Mouse (Mus musculus) neural tube, embryonic 12.5 days (tissue): ENCODE measurements around the gene Bbs9. TPM values are rescaled to one million over a fixed set of nuclear protein-coding genes. Genes with fewer than 3 reads are reported as not detected.
"Not testable (repeated sequence)": the region's sequence is repeated elsewhere in the genome, so short reads cannot be mapped to it uniquely, and the experiment has no call there.

Experiments
- ATAC-seq: fragments of 200-750 bp; cut with Nextera tagmentation; 2 replicates; pipeline ENCODE4 v1.8.0; 2017; ENCODE audit warnings: low read depth, mild to moderate bottlenecking, moderate TSS enrichment, moderate library complexity; ENCODE audit not compliant: low FRiP score
- H3K27ac ChIP-seq: fragments of 300-500 bp; sonication (generic); 2 replicates; pipeline ENCODE4 v1.5.1; 2016
- H3K27me3 ChIP-seq: fragments of 300-500 bp; sonication (generic); replicated peaks from 2 replicates; pipeline ENCODE4 v1.6.1; 2016; ENCODE audit warnings: mild to moderate bottlenecking
- H3K36me3 ChIP-seq: fragments of 300-500 bp; sonication (generic); 2 replicates; pipeline ENCODE4 v1.6.1; 2016; ENCODE audit warnings: mild to moderate bottlenecking
- H3K4me1 ChIP-seq: fragments of 300-500 bp; sonication (generic); 2 replicates; pipeline ENCODE4 v1.6.1; 2016
- H3K4me2 ChIP-seq: fragments of 300-500 bp; sonication (generic); replicated peaks from 2 replicates; pipeline ENCODE4 v1.6.1; 2016; ENCODE audit warnings: mild to moderate bottlenecking
- H3K4me3 ChIP-seq: fragments of 300-500 bp; sonication (generic); 2 replicates; pipeline ENCODE4 v1.5.1; 2016
- H3K9ac ChIP-seq: fragments of 300-500 bp; sonication (generic); 2 replicates; pipeline ENCODE4 v1.6.1; 2016; ENCODE audit warnings: mild to moderate bottlenecking
- H3K9me3 ChIP-seq: fragments of 300-500 bp; sonication (generic); 2 replicates; pipeline ENCODE4 v1.6.1; 2016; ENCODE audit warnings: mild to moderate bottlenecking
- WGBS: fragments of 180-500 bp; shearing (Covaris S2); methylation state at CpG from one replicate; pipeline ENCODE4 v1.1.7; 2016; 5-methylcytosine and 5-hydroxymethylcytosine counted together
- polyA plus RNA-seq: library from polyadenylated mRNA; unstranded; fragments of >200 nt; fragmentation: Nextera tagmentation; extraction: Ambion mirVana; gene quantifications from 2 replicates; pipeline ENCODE4 v1.2.1, GENCODE M21; 2016

Bbs9 gene
- polyA plus RNA-seq, 1 experiment from 2014 or later = 18.5 TPM

DNA sequence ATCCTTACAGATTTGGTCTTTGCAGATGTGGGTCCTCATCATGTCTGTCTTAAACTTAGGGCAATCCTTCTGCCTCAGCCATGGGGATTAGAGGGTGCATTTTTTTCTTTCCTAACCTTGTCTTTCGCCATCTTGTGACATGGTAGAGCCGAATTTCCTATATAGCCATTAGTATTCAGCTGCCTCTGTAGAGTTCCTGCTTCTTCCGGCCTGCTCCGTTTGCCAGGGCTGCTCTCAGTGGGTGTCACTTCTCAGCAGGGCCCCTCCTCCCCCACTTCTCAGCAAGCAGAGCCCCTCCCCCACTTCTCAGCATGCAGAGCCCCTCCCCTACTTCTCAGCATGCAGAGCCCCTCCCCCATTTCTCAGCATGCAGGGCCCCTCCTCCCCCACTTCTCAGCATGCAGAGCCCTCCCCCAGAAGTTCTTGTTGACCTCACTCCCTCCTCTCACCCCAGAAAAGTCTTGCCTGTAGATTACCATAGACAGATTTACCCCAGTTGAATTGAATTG, 362.2 kb downstream of the Bbs9 start:
- H3K27ac ChIP-seq = no peak overlapping the region
- no peak overlapping the region for H3K4me3 ChIP-seq
- no peaks in the 10 kb centered on the region for H3K36me3 ChIP-seq
- H3K9ac ChIP-seq = no peak overlapping the region
- WGBS = 23% methylated on average over 4 of the region's 4 CpGs
- no peaks in the 10 kb centered on the region for H3K27me3 ChIP-seq
- H3K9me3 ChIP-seq = no peaks in the 10 kb centered on the region
- peaks cover 13% of the 10 kb centered on the region for H3K4me1 ChIP-seq
- H3K4me2 ChIP-seq = no peak overlapping the region
- peak; percentile 37; the same call in 1 of the 2 replicates for ATAC-seq

DNA sequence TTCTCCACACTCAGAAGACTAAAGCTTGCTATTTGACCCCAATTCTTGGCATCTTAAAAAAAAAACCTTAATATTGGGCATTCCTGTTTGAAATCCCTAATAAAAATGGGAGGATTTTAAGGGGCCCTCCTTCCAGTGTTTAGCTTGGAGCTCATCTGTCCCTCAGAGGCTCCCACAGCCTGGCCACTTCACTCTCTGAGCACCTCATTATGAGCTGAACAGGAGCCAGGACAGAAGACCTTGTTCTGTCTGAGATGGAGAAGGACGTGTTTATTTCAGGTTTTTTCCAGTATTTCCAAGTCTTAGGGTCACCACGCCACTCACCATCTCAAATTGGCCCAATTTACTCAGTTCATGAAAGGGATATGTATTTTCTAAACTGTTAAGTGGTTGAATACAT, 370.5 kb downstream of the Bbs9 start:
- no peak overlapping the region for H3K27ac ChIP-seq
- 94% methylated on average over 2 of the region's 2 CpGs for WGBS
- ATAC-seq = no peak

DNA sequence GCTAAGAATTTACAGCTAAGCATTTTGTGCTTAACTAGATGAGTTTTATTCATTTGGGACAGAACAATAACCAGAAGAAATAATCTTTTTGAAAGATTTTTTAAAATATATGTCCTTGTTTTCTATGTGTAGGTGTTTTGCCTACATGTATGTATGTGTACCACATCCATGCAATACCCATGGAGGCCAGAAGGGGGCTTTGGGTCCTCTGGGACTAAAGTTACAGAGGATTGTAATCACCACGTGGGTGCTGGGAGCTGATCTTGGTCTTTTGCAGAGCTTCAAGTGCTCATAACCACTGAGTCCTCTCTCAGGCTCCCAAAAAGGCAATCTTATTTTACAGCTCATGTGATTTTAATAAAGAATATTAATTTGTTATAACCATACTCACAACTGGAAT, 371.3 kb downstream of the Bbs9 start:
- H3K9ac ChIP-seq = no peak overlapping the region
- WGBS = 84% methylated on average over 1 of the region's 1 CpGs
- H3K9me3 ChIP-seq = no peaks in the 10 kb centered on the region
- H3K27ac ChIP-seq = no peak overlapping the region
- no peaks in the 10 kb centered on the region for H3K4me1 ChIP-seq
- H3K4me3 ChIP-seq = no peak overlapping the region
- no peaks in the 10 kb centered on the region for H3K36me3 ChIP-seq
- no peak overlapping the region for H3K4me2 ChIP-seq
- no peaks in the 10 kb centered on the region for H3K27me3 ChIP-seq
- no peak for ATAC-seq

More for the DNA sequence above, 370.5 kb downstream of the Bbs9 start:
- H3K36me3 ChIP-seq = no peaks in the 10 kb centered on the region
- no peaks in the 10 kb centered on the region for H3K9me3 ChIP-seq
- H3K27me3 ChIP-seq = no peaks in the 10 kb centered on the region
- H3K4me1 ChIP-seq = no peaks in the 10 kb centered on the region
- no peak overlapping the region for H3K9ac ChIP-seq
- H3K4me3 ChIP-seq = no peak overlapping the region
- H3K4me2 ChIP-seq = no peak overlapping the region

DNA sequence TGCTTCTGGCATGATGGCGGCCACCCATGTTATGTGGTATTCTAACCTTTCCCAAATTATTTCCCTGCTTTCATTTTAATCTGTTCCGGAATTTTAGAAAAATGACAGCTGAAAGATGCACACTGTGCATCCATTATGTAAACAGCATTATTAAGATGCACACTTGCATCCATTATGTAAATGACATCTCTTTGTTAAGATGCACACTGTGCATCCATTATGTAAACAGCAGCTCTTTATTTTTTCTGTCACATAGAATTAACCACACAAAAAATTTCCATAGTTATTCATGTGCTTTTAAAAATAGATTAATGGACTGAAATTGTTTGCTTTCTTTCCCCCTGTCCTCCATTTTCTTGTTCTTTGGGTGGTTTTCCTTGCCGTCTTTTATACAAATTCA, 373.3 kb downstream of the Bbs9 start:
- H3K4me2 ChIP-seq = no peak overlapping the region
- no peaks in the 10 kb centered on the region for H3K36me3 ChIP-seq
- no peak for ATAC-seq
- no peaks in the 10 kb centered on the region for H3K9me3 ChIP-seq
- WGBS = 79% methylated on average over 3 of the region's 3 CpGs
- H3K27me3 ChIP-seq = no peaks in the 10 kb centered on the region
- no peak overlapping the region for H3K27ac ChIP-seq
- no peaks in the 10 kb centered on the region for H3K4me1 ChIP-seq
- no peak overlapping the region for H3K9ac ChIP-seq
- no peak overlapping the region for H3K4me3 ChIP-seq

DNA sequence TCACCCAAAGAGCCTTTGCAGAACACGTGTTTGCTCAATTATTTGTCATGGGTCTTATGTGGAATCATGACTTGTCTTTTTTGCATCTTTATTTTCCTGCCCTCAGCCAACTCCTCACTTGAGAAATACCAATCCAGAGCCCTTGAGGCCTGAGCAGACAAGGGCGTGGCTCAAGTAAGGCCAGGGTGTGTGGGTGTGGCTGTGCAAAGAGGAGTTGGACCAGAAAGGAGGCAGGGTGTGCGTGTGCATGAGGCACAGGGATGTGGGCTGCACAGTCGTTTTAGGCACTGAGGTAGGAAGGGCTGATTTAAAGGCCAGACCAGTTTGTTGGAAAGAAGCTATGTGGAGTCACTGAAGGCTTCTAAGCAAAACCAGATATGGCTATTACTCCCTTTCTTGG, 373.7 kb downstream of the Bbs9 start:
- 73% methylated on average over 4 of the region's 4 CpGs for WGBS
- Histone ChIP-seq H3K36me3 (no peaks in the 10 kb centered on the region), H3K9me3 (no peaks in the 10 kb centered on the region), H3K4me1 (no peaks in the 10 kb centered on the region), H3K27me3 (no peaks in the 10 kb centered on the region), H3K27ac (no peak overlapping the region), H3K4me2 (no peak overlapping the region), H3K9ac (no peak overlapping the region), H3K4me3 (no peak overlapping the region)
- no peak for ATAC-seq

DNA sequence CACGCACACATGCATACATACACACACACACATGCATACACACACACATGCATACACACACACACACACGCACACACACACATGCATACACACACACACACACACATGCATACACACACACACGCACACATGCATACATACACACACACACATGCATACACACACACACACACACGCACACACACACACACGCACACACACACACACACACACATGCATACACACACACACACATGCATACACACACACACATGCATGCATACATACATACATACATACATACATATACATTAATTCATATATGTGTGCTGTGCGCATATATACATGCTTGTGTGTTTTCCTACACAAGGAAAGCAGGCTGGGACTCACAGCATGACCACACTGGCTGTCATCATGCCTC, 393.6 kb downstream of the Bbs9 start:
- H3K27me3 ChIP-seq, H3K4me1 ChIP-seq, H3K36me3 ChIP-seq, H3K9ac ChIP-seq, H3K4me2 ChIP-seq, H3K9me3 ChIP-seq, H3K4me3 ChIP-seq, H3K27ac ChIP-seq, ATAC-seq: not testable (repeated sequence)
- WGBS = 86% methylated on average over 6 of the region's 6 CpGs

DNA sequence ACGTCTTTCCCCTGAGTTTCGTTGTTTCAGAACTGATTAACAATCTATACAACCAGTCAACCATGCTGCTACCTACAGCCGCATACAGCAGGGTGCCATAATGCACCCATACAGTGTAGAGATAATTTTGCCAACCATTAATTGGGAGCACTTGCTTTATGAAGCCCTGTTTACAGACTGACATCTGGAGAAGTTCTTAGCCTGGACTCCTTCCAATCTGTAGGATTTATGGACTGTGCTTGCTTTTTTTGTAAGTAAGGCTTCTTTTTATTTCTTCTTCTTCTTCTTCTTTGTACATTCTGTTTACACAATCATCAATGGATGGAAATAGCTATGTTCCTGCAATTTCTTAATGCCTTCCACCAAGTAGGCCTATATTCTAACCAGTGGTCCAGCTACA, 395.1 kb downstream of the Bbs9 start:
- Histone ChIP-seq H3K27me3 (no peaks in the 10 kb centered on the region), H3K36me3 (no peaks in the 10 kb centered on the region), H3K9me3 (no peaks in the 10 kb centered on the region), H3K27ac (no peak overlapping the region), H3K4me1 (0 out of 2 replicates have a peak, but pooled peaks cover 4% of the 10 kb centered on the region), H3K4me2 (no peak overlapping the region), H3K9ac (no peak overlapping the region), H3K4me3 (no peak overlapping the region)
- ATAC-seq = no peak
- WGBS = 77% methylated on average over 3 of the region's 3 CpGs

DNA sequence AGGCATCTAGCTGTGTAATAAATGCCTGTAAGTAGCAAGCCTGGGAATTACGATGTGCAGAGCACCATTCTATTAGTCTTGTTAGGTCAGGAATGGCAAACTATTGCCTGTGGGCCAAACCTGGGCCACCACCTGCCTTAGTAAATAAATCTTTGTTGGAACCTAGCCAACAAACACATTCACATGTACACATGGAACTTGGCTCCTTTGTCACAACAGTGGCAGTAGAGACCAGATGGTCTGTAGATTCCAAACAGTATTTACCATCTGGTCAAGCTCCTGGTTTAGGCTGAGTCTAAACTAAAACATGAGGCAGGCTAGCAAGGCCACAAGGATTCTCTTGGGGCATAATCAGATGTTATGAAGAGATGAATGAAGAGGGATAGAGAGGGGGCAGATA, 399.7 kb downstream of the Bbs9 start:
- WGBS = 45% methylated on average over 1 of the region's 1 CpGs
- Histone ChIP-seq H3K4me3 (no peak overlapping the region), H3K36me3 (no peaks in the 10 kb centered on the region), H3K9me3 (no peaks in the 10 kb centered on the region), H3K27me3 (no peaks in the 10 kb centered on the region), H3K9ac (no peak overlapping the region), H3K4me2 (no peak overlapping the region), H3K27ac (no peak overlapping the region), H3K4me1 (0 out of 2 replicates have a peak, but pooled peaks cover 4% of the 10 kb centered on the region)
- 0 out of 2 replicates have a peak, but pooled peaks have one; percentile 56 for ATAC-seq

DNA sequence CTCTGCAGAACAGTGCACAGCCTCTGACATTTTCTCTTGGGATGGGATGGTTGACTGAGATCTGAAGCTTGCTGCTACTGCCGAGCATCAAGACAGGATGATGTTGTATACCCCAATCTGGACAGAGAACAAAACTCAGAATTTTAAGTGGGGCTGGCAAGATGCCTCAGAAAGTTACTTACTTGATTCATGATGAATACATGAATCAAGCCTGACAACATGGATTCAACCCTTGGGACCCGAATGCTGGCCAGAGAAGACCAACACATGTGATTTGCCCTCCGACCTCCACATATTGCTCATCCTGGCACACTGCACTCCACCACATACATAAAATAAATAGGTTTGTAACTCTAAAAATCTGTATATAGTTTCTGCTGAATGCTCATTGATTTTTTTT, 403.8 kb downstream of the Bbs9 start:
- no peak overlapping the region for H3K9ac ChIP-seq
- no peaks in the 10 kb centered on the region for H3K27me3 ChIP-seq
- no peak overlapping the region for H3K27ac ChIP-seq
- no peak overlapping the region for H3K4me3 ChIP-seq
- ATAC-seq = no peak
- H3K4me1 ChIP-seq = 0 out of 2 replicates have a peak, but pooled peaks cover 4% of the 10 kb centered on the region
- no peak overlapping the region for H3K4me2 ChIP-seq
- H3K9me3 ChIP-seq = no peaks in the 10 kb centered on the region
- 84% methylated on average over 3 of the region's 3 CpGs for WGBS
- H3K36me3 ChIP-seq = no peaks in the 10 kb centered on the region

DNA sequence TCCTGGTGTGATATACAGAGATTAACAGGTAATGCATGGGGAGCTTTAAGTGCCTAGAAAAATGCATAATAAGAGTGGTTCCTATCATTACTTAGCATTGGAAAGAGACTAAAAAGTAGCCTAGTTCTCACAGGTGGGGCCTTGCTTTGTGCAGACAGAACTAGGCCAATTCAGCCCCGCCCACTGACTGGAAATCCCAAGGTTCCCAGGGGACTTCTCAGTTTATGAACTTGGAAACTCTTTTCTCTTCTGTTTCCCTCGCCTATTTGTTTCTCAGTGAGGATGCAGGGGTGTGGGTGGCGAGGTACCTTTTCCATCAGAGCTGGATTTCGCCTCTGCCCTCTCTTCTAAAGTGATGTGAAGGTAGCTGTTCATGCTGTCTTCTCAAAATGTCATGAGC, 410.8 kb downstream of the Bbs9 start:
- Histone ChIP-seq H3K9ac (no peak overlapping the region), H3K9me3 (no peaks in the 10 kb centered on the region), H3K4me2 (no peak overlapping the region), H3K27ac (no peak overlapping the region), H3K4me3 (no peak overlapping the region), H3K36me3 (no peaks in the 10 kb centered on the region), H3K4me1 (no peaks in the 10 kb centered on the region), H3K27me3 (no peaks in the 10 kb centered on the region)
- no peak for ATAC-seq
- WGBS = 76% methylated on average over 4 of the region's 4 CpGs

DNA sequence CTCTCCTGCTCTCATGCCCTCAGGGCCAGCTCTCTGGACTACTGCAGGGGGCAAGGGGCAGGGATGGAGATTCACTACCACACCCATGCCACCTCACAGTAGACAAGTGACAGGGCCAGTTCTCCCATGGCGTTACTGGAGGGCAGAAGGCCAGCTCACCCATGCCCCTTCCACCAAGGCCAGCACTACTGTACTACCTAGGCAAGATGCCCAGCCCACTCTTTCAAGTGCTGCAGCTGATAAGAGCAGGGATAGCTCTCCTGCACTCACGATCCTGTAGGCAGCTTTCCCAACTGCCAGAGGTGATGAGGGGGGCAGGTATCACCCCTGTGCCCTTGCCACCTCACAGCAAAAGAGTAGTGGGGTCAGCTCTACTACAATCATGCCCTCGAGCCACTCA, 429.9 kb downstream of the Bbs9 start:
- Histone ChIP-seq H3K9ac (no peak overlapping the region), H3K36me3 (no peaks in the 10 kb centered on the region), H3K27me3 (no peaks in the 10 kb centered on the region), H3K9me3 (no peaks in the 10 kb centered on the region), H3K4me2 (no peak overlapping the region), H3K27ac (no peak overlapping the region), H3K4me1 (no peaks in the 10 kb centered on the region), H3K4me3 (no peak overlapping the region)
- ATAC-seq = no peak
- 83% methylated on average over 3 of the region's 3 CpGs for WGBS

DNA sequence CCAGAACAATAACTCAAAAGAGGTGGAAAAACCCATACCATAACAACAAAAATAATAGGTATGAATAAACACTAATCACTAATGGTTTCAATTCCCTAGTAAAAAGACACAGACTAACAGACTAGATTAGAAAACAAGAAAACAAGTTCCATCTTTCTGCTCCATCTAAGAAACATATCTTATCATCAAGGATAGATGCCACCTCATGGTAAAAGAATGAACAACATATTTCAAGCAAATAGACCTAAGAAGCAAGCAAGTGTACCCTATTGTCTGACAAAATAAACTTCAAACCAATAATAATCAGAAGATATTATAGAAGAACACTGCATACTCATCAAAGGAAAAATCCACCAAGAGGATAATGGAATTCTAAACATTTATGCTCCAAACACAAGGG, 441.3 kb downstream of the Bbs9 start:
- Histone ChIP-seq H3K9me3 (no peaks in the 10 kb centered on the region), H3K36me3 (no peaks in the 10 kb centered on the region), H3K27ac (no peak overlapping the region), H3K27me3 (no peaks in the 10 kb centered on the region), H3K4me1 (no peaks in the 10 kb centered on the region), H3K4me3 (no peak overlapping the region), H3K9ac (no peak overlapping the region), H3K4me2 (no peak overlapping the region)
- ATAC-seq = no peak

DNA sequence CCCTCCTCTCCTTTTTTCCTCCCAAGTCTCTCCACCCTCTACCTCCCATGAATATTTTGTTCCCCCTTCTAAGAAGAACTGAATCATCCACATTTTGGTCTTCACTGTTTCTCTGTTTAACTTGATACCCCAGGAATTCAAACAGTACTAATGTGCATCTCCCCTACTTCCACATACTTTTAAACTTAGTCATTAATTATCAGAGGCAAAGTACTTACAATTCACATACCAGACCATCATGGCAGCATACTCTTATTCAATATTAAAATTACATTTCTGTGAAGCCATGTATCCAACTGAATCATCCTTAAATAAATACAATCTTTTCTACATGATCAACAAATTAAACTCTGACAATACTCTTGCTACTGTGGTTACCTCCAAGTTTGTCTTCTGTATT, 460.1 kb downstream of the Bbs9 start:
- no peak overlapping the region for H3K4me2 ChIP-seq
- no peaks in the 10 kb centered on the region for H3K4me1 ChIP-seq
- no peaks in the 10 kb centered on the region for H3K27me3 ChIP-seq
- H3K9me3 ChIP-seq = no peaks in the 10 kb centered on the region
- H3K36me3 ChIP-seq = no peaks in the 10 kb centered on the region
- H3K4me3 ChIP-seq = no peak overlapping the region
- no peak for ATAC-seq
- no peak overlapping the region for H3K9ac ChIP-seq
- no peak overlapping the region for H3K27ac ChIP-seq
